Mouse (Mus musculus): ENCODE measurements around the gene Mphosph6.

Gene Mphosph6

DNA sequence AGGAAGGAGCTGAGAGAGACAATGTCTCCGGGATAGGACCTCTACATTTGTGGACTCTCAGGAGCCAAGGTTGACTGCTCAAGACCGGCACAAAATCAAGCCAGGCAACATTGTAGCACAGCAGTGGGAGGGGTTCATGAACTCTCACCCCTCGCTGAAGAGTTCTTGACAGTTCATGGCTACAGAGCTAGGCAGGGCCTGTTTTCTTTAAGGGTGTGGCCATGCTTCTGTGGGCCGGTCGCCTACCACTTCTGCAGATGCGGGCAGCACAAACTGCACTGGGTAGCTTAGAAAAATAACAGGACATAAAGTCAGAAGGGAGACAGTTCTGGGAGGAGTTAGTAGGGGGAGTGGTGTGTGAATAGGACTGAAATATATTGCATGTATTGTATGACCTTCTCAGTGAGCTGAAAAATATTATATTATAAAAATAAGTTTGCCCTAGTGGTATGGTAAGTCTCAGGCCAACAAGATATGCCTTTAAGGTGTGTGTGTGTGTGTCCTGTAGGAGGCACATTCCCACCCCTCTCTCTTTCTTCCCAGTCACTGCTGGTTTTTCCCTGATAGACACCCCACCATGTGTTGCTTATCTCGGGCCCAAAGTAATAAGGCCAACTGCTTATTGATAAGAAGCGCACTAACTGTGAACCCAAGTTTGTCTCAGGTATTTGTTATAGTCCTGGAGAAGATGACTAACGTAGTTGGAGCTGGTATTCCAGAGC lies 30.5 kb downstream of the Mphosph6 start:
- DNase-seq (ENCODE audit: low spot score): no peak

DNA sequence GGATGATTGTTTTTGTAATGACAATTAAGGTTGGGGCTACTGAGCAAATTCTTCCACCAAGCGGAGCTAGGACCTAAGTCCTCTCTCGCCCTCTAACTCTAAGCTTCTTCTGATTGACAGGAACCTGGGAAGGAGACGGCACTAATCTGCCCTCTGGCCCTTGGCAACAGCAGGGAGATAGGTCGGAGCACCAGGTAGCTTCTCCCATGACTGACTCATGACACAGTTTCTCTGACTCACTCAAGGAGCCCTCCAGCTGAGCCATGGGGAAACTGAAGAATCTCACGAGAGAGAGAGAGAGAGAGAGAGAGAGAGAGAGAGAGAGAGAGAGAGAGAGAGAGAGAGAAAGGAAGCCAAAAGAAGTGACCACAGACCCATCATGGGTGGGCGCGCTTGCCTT lies 32.8 kb downstream of the Mphosph6 start:
- no peak for DNase-seq (ENCODE audit: low spot score)

DNA sequence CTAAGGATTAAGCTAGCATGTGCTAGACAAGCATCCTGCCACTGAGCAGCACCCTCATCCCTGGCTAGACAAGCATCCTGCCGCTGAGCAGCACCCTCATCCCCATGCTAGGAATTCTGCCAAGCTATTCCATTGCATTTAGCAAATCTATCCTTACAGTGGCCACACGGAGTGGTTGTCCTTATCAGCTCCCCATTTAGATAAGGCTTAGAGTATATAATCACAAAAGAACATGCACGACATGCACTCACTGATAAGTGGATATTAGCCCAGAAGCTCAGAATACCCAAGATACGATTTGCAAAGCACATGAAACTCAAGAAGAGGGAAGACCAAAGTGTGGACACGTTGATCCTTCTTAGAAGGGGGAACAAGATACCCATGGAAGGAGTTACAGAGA lies 35.8 kb downstream of the Mphosph6 start:
- no peak for DNase-seq (ENCODE audit: low spot score)

DNA sequence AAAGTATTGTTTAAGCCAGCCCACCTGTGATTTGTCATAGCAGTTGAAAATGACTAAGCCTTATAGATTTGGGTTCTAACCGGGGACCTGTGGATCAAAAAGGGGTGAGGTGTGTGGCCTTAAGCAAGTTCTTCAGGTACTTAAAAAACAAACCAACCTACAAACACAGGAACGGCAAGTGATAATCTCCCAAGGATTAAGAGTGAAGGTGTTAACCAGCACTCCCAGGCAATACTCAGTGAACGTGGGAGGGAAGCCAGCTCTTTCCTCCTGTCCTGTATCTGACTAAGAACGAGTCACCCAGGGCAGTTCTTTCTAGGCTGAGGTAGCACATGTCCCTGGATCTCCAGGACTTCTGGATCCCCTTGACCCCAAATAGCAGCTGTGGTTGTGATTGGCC lies 37.1 kb downstream of the Mphosph6 start:
- DNase-seq (ENCODE audit: low spot score): no peak

DNA sequence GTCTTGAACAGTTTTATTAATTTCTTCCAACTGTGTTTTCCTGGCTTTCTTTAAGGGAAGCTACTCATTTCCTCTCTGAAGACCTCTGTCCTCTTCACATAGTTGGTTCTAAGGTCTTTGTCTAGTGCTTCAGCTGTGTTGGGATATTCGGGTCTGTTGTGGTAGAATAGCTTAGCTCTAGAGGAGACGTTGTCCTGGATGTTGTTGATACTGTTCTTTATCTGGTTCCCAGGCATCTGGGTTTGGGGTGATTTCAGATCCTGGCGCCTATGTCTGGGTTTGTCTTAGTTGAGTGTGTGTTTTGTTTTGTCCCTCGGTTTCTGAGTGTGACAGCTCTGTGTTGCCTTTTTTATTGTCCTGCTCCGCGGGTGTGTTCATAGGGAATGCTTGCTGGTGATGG lies 39.0 kb downstream of the Mphosph6 start:
- DNase-seq (ENCODE audit: low spot score): no peak

DNA sequence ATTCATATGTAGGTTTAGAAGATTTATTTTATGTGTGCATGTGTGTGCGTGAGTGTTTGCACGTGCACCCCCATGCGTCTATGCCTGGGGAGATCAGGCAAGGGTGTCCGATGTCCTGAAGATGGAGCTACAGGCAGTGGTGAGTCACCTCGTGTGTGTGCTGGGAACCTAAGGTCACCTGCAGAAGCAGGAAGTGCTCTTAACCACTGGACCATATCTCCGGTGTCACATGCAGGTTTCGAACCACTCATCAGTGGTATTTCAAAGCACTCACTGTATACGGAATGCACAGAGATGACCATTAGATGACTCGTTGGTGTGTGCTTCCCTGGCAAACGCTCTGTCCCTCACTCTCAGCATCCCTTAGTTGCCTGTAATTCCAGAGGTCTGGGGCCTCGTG lies 43.8 kb downstream of the Mphosph6 start:
- no peak for DNase-seq (ENCODE audit: low spot score)

DNA sequence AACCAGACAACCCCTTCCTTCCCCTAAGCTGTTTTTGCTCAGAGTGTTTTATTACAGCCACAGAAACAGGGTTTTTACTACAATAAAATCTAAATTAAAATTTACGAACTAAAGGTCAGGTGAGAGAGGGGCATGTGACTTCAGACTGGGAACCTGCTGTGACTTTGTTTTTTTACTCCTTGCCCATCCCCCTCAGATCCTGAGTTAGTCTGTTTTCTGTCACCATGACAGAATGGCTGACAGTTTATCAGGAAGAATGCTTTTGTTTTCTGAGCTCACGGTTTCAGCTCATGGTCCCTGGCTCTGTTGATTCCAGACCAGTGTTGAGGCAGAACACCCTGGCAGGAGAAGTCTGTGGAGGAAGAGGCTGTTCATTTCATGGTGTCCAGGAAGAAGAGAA lies 52.3 kb downstream of the Mphosph6 start:
- DNase-seq (ENCODE audit: low spot score): no peak

DNA sequence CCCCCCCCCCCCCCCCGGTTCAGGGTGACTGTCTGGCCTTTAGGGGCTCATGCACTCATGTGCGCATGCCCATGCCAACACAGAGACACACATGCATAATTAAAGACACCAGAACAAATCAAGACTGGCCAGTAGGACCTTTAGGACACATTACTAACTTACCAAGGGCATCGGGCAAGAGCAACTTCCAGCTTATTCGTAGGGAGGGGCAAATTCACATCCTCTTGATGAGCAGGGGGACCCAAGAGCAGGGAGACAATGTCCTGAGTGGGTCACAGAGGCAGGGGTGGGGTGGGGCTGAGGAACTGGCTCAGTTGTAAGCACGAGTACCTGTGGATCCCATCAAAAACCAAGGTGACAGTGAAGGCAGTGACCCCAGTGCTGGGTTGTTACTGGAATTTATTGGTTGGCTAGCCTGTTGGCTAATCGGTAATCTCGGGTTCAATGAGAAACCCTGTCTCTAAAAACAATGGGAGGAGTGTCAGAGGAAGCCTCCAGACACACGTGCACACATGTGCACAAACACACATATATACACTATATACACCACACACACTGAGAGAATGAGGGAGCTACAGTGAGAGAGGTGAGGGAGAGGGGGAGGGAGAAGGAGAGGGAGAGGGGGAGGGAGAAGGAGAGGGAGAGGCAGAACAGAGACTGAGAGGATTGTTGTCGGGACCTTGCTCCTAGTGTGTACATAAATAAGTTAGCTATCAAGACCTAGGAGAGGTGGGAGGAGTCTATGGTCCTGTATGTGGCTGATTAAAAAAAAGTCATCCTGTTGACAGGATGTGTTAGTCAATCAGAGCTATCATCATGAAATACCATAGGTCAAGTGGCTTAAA lies 53.6 kb downstream of the Mphosph6 start:
- no peak for DNase-seq (ENCODE audit: low spot score)

DNA sequence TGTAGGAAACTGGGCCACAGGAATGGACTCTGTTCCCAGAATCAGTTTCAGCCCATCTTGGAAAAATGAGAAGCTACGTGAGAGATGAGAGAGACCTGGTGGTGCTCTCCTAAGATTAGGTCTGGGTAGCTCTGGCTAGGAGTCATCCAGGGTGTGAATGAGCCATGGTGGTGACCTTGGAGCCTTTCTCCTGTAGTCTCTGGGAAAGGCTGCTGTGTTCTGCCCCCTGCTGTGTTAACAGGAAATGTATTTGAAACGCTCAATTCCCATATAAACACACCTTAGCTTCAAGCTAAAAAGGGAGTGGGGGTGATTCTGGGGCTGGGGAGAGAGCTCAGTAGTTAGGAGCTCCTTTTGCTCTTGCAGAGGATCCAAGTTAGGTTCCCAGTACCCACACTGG lies 54.3 kb downstream of the Mphosph6 start:
- no peak for DNase-seq (ENCODE audit: low spot score)

DNA sequence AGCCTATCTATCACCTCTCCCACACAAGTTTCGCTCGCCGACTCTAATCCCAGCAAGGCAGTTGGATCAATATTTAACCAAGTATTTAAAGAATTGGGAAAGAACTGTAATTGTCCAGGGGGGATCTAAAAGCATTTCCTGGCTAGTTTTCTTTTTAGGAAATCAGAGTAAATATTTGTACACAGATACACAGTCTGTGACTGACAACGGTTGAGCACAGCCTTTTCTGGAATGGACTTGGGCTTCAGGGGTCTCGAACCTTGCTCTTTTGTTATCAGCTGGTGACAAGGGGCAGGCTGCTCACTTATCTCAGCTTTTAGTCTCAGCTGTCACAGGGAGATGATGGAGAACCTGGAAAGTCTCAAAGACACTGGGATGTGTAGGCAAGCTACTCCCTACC lies 55.1 kb downstream of the Mphosph6 start:
- no peak for DNase-seq (ENCODE audit: low spot score)

DNA sequence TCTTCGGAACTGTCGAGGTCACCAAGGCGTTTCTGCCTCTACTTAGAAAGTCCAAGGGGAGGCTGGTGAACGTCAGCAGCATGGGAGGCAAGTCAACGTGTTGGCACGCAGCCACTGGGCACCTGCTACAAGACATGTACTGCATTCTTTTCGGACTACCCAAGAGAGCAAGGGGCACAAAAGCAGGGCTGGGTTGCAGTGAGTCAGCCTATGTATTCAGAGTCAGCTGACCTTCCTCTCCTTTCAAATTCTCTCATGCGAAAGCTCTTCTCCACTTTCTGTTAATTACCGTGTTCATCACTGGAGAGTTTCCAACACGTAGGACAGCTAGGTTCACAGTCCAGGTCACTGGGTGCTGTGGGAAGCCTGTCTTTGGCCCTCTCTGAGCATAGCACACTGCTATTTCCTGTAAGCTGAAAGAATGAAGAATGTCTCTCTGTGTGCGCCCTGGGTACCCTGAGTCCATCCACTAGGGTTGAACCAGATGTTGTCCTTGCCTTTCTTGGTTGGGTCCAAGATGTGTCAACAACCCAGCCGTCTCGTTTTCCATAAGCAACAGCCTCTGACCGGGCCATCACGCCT lies 59.2 kb downstream of the Mphosph6 start:
- DNase-seq (ENCODE audit: low spot score): peak; percentile 6

All from ovary, adult 18-20 months (tissue).